In the genomic region with DNA sequence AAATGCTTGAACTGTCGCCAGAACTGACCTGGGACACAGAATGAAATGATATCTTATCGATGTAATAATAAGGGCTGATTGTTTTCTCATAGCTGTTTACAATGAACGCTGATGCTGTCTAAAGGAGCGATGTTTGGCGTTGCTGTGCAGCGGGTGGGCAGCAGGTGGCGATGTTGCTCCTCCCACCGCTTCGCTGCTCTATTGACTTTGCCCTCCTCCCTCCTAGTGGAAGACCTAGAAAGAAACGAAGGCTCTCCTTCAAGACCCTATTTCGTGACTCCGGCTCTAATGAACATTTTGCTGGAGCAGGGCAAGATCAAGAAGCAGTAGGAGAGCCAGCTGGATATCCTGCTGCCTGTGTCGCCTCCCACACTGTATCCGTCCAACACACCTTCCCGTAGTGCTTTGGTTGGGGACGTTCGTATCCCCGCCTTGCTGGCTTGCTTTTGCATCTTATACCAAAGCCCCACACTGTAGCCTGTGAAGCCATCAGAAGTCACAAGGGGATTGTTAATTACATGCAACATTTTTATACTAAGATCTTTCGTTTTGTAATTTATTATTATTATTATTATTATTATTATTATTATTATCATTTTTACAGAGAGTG, we compare ENCODE assay signal across 7 mouse cellular contexts.
DNase-seq lines count a peak whose midpoint lies in the region; ATAC-seq lines count a peak whose summit lies in the region.

No protein-coding gene starts in this region.

- peak; percentile 73 for DNase-seq in adrenal gland, adult 2 months
- DNase-seq in embryo, embryonic 10.5 days (ENCODE audit: low spot score), result peak; percentile 85
- DNase-seq in gastrocnemius, postnatal 25 days, result peak; percentile 38
- DNase-seq in left cerebral cortex, postnatal 14 days (ENCODE audit: low spot score in 2 of 2), result peak; percentile 66 to 85
- peak; percentile 12 for DNase-seq in skeletal muscle tissue, adult 2 months (ENCODE audit: low read depth, low spot score)

- H3K4me1 ChIP-seq in intestine, embryonic 15.5 days (replicated peaks), result 0 out of 2 replicates have a peak, but pooled peaks cover 2% of the 10 kb centered on the region

- H3K9ac ChIP-seq in intestine, embryonic 15.5 days, result no peak overlapping the region

- ATAC-seq in intestine, embryonic 15.5 days, result peak; percentile 66
- peak; percentile 99 for ATAC-seq in megakaryocyte-erythroid progenitor cell, adult 5-6 weeks (replicated peaks; ENCODE audit: low FRiP score, low TSS enrichment, poor library complexity, severe bottlenecking)

- intact Hi-C loops in left cerebral cortex, postnatal 14 days (cut with DNase I), result loop anchor here (1.0 kb wide), 1 partner anchor 302 kb away; no protein-coding TSS in a partner anchor

- H3K9me3 ChIP-seq in intestine, embryonic 15.5 days, result no peaks in the 10 kb centered on the region

- H3K36me3 ChIP-seq in intestine, embryonic 15.5 days, result no peaks in the 10 kb centered on the region

- 15% methylated on average over 19 of the region's 19 CpGs for WGBS in intestine, embryonic 15.5 days

- no peak overlapping the region for H3K27ac ChIP-seq in intestine, embryonic 15.5 days

- H3K27me3 ChIP-seq in intestine, embryonic 15.5 days (replicated peaks), result no peaks in the 10 kb centered on the region

- H3K4me3 ChIP-seq in intestine, embryonic 15.5 days (replicated peaks), result peak overlapping the region; percentile 19; the same call in 1 of the 2 replicates

- H3K4me2 ChIP-seq in intestine, embryonic 15.5 days (replicated peaks), result peak overlapping the region; percentile 56

Comparison
In these comparisons a context has a peak if more than half of its experiments do, and no peak if none do; other contexts are left out.
1. DNase-seq: peak in every context shown above with its lines; median percentile 85 in embryo, embryonic 10.5 days; 76 in left cerebral cortex, postnatal 14 days; 73 in adrenal gland, adult 2 months; 38 in gastrocnemius, postnatal 25 days; 12 in skeletal muscle tissue, adult 2 months.